Mouse (Mus musculus) induced T-regulatory cell, adult 2 months (primary cell): ENCODE data around the gene Mrpl28.
"Not testable (repeated sequence)": the region's sequence is repeated elsewhere in the genome, so short reads cannot be mapped to it uniquely, and the experiment has no call there.

Source experiments
- DNase-seq: peaks from one replicate; pipeline ENCODE4 v3.0.0-alpha.2; 2012; ENCODE audit warnings: low read depth

The Mrpl28 gene

GRCm38 (mm10) chr17:26123267-26123684 lies at the start of gene Mrpl28:
TSS of gene Mrpl28 (plus strand) at chr17:26123500.
- peak; percentile 97 for DNase-seq

GRCm38 (mm10) chr17:26075246-26075645 lies 48.1 kb upstream of the Mrpl28 start:
- no peak for DNase-seq

DNA sequence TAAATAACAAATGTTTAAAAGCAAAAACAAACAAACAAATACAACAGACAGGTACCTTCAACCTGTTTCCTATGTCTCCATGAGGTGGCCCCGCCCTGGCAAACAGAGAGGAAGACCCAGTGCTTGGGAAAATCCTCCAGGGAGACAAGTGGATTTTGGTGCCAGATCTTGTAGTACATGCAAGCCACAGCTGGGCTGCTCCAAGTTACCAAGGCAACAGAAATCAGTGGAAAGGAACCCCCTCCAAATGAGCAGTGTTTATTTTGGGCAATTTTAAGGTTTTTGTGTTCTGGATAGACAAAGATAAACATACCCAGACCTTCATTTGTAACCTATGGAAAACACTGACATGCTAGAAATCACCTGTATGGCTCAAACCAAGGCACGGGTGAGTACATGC lies 44.4 kb upstream of the Mrpl28 start:
- no peak for DNase-seq

- DNase-seq = no peak
These were observed 42.4 kb upstream of the Mrpl28 start for GRCm38 (mm10) chr17:26080867-26081266.

DNA sequence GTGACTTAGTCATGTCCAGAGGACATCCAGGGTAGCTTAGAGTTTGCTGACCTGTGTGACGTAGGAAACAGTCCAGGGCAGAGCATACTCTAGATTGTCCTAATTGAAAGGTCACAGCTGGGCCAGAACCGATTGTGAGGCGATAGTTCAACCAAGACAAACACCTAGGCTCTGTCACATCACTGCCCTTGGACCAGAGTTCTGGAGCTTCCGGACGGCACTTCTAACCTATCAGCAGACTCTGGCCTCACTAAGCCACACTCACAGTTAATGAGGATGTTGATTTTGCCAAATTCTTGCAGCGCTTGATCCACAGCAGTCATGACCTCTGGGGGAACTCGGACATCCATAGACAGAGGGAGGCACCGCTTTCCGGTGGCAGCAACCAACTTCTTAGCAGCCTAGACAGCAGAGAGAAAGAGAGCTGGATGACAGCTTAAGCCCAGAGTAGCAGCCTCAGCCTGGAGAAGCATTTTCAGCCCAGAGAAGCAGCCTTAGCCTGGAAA lies 36.2 kb upstream of the Mrpl28 start:
- DNase-seq = no peak

DNA sequence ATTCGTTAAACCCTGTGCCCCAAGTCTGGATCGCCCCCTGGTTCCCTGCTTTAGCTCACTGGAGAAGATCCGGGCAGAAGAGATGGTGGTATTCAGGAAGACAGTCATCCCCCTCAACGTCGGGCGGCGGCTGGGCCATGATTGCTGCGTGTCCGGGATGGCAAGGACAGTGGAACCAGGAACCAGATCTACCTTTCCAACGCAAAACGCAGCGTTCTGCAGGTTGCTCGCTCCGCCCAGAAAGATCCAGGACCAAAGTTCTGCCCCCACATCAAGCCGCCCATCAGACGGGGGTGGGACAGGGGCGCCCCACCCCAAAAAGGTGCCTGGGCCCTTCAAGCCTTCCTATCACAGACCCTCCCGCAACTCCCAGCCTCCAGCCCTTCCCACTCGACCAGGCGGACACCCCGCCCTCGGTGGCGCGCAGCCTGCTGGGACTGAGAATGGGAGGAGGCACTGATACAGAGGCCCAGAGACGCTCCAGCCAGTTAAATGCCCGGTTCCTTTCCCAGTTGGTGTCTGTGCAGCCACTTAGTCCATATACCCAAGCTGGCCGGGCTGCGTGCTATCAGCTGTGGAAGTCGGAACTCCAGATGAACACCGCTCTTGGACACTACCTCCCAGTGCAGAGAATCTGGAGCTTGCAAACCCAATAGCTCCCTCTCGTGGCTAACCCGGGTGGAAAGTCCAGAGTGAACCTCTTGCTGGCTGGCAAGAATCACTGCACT lies 33.2 kb upstream of the Mrpl28 start, which contains the start of gene Decr2:
Decr2 (minus strand) TSS at position 433 of the 728 bp plus-strand sequence.
- DNase-seq = peak; percentile 94

DNA sequence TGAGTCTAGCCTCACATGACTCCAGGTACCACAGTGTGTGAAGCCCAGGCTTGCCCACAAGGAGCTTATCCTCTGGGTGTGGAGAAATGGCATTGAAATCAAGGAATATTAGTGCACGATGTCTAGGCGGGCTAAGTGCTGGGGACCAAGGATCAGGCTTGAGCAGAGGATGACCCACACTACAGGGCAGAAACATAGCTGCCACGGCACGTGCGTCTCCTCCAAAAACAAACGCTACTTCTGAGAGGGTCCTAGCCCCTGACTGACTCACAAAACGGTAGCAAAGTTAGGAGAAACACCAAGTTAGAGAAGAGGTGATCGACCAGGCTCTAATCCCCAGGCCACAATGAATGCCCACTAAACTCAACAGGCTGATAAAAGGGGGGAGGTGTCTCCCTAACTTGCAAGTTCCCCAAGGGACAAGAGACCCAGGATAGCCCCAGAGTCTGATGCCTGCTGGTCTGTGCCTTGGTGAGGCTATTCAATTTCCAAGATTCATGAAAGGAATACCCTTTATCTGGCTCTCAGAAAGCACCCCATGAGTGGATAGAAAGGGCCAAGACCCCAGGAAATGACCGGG lies 28.7 kb upstream of the Mrpl28 start:
- no peak for DNase-seq

DNA sequence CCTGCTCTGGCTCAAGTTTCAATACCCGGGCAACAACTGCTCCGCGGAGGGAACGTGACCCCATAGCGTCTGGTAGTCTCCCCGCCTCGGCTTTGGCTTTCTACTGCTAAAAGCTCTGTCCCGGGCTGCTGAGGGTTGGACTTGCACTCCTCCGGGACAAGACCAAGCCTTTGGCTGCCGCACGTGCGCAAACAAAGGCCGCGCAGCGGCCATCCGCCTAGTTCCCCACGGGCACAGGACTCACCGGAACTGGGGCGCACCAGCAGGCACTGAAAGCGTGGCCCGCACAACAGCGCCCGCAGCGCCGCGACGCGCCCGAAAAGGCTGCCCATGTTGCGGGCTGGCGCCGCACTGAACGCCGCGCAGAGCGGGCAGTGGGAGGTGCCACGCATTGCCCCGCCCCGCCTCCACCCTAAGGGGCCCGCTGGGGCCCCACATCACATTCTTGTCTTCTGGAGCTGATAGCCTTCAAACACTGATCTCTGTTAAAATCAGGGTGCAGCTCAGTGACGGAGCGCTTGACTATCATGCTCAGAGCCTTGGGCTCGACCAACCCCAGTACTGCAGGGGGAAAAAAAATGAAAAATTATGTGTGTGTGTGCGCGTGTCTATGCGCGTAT lies 28.1 kb upstream of the Mrpl28 start, which contains the start of gene Nme4:
Nme4 (minus strand) TSS at position 482 of the 620 bp plus-strand sequence.
- DNase-seq = peak; percentile 58

DNA sequence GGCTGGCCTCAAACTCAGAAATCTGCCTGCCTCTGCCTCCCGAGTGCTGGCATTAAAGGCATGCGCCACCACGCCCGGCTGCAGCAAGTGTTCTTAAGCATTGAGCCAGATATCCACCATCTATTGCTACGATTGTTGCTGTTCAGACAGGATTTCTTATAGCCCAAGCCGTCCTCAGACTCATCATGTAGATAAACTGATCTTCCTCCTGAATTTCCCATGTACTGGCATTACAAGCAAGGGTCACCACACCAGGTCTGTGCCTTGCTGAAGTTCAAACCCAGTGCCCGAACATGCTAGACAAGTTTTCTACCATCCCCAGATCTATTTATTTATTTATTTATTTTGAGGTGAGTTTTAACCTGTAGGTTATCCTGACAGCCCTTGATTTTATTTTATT lies 24.8 kb upstream of the Mrpl28 start:
- DNase-seq = no peak

DNA sequence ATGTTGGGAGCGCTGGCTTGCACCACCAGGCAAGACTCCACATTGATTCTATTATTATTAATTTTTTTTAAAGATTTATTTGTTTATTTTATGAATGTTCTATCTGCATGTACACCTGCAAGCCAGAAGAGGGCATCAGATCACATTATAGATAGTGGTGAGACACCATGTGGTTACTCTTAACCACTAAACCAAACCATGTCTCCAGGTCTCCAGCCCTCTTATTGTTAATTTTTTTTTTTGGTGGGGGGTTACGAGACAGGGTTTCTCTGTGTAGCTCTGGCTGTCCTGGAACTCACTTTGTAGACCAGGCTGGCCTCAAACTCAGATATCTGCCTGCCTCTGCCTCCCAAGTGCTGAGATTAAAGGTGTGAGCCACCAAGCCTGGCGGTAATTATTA lies 24.0 kb upstream of the Mrpl28 start:
- DNase-seq = peak; percentile 53

DNA sequence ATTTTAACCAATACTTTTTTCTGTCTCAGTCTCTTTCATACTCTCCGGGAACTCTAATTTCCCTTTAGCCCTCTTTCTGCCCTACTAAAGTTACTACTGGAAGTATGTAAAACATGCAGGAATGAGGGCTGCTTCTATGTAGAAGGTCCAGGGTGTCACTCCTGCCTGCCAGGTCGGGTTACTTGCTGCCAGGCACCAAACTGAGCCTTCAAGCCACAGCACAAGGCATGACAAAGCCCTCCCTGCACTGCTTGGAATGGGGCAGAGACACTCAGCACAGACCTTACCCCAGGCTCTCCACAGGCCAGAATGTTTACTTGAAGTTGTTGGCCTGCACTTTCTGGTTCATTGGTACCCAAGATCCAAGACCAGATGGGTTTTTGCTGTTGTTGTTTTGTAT lies 23.1 kb upstream of the Mrpl28 start:
- DNase-seq = no peak

- DNase-seq = no peak
These were observed 21.8 kb upstream of the Mrpl28 start for GRCm38 (mm10) chr17:26101478-26101877.

- DNase-seq = no peak
These were observed 17.7 kb upstream of the Mrpl28 start for GRCm38 (mm10) chr17:26105619-26106018.

GRCm38 (mm10) chr17:26110156-26110555 lies 13.1 kb upstream of the Mrpl28 start:
- no peak for DNase-seq

DNA sequence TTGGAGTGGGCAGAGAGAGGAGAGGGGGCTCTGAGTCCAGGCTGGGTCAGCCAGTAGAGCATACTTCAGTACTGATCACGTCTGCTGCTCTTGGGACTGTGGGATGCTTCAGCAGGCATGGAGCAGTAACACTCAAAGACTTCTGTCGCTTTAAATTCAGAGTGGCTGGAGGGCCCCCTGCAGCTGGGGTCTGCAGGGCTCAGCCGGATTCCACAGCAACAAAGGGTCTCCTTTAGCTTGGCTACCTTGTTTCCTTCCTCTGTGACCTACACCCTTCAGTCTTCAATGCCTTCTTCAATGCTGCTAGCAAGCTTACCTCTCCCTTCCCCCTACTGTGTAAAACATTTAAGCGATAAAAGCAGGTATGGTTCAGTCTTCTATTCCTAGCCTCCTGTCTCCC lies 12.3 kb upstream of the Mrpl28 start:
- no peak for DNase-seq

GRCm38 (mm10) chr17:26111722-26112121 lies 11.6 kb upstream of the Mrpl28 start:
- DNase-seq = no peak

GRCm38 (mm10) chr17:26112751-26113150 lies 10.5 kb upstream of the Mrpl28 start:
- no peak for DNase-seq

DNA sequence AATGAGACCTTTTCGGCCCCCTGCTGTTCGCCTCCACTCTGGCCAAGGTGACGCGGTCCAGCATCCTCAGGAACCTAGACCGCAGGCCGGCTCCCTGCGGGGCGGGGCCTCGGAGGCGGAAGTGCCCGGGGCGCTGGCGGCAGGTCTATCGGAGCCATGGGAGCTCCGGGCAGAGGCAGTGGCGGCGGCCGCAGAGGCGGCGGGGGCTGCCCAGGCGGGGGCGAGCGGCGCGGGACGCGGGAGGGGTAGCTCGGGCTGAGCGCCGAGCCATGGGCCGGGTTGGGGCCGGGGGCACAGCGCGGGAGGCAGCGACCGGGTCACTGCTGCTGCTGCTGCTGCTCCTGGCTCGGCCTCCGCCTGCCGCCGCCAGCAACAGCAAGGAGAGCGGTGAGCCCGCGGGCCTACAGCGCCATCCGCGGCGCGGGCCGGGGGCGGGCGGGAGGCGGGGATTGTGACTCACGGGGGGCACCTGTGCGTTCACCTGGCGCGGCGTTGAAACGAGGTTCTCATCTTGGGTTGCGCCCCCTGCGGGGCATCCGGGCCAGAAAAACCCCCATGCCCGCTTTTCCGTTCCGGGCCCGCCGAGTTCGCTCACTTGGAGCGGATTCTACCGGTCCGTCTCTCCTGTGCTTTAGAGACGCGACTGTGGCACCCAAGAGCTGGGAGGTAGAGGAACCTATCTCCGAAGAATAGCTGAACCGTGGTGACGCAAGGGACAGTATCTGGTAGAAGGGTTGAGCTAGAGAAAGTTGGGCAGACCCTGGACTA lies 9.9 kb upstream of the Mrpl28 start, which contains the start of gene Tmem8:
Tmem8 (plus strand) TSS at position 119 of the 768 bp plus-strand sequence.
- DNase-seq = peak; percentile 90

GRCm38 (mm10) chr17:26114061-26114460 lies 9.2 kb upstream of the Mrpl28 start:
- DNase-seq = no peak

GRCm38 (mm10) chr17:26114461-26114860 lies 8.8 kb upstream of the Mrpl28 start:
- DNase-seq = not testable (repeated sequence)

DNA sequence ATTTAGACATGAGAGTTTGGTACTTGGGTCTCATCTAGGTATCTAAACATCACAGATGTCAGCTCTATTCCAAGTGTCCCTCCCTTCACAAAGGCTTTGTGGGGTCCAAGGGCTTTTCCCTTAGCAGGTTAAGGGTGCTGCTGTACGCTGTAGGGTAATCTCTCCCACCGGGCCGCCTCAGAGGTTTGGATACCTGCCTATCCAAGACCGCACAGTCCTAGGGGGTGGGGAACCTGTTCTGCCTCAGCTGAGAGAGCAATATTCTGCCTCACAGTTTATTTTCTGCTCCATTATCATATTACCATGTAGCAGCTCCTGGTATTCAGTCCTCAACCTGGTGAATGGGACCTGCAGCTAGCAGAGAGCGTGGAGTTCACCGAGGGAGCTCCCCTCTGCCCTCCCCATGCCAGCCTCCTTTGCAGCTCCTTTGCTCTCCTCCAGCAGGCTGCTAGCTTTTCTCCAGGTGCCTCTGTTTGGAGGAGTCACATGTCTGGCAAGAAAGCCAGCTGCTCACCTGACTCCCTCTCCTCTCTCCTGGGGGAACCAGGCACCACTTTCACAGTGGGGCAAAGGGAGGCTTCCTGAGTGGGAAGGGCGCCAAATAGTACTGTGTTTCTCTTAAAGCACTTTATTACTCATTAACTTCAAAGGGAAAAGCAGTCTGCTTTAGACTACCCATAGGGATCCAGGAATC lies 7.9 kb upstream of the Mrpl28 start:
- DNase-seq = no peak
